Mouse (Mus musculus) neural tube, embryonic 15.5 days (tissue): ENCODE results near the gene Helz. TPM values are rescaled to one million over a fixed set of nuclear protein-coding genes. Genes with fewer than 3 reads are reported as not detected.

Experiments used
- ATAC-seq: fragments of 200-750 bp; cut with Nextera tagmentation; 2 replicates; pipeline ENCODE4 v1.8.0; 2017; ENCODE audit warnings: mild to moderate bottlenecking, moderate TSS enrichment, moderate library complexity; ENCODE audit not compliant: low FRiP score
- H3K27ac ChIP-seq: fragments of 300-500 bp; sonication (generic); replicated peaks from 2 replicates; pipeline ENCODE4 v1.5.1; 2015; ENCODE audit warnings: mild to moderate bottlenecking, inconsistent platforms
- H3K27me3 ChIP-seq: fragments of 300-500 bp; sonication (generic); replicated peaks from 2 replicates; pipeline ENCODE4 v1.6.1; 2015; ENCODE audit warnings: inconsistent platforms
- H3K36me3 ChIP-seq: fragments of 300-500 bp; sonication (generic); 2 replicates; pipeline ENCODE4 v1.6.1; 2015; ENCODE audit warnings: inconsistent platforms
- H3K4me1 ChIP-seq: fragments of 300-500 bp; sonication (generic); 2 replicates; pipeline ENCODE4 v1.6.1; 2015; ENCODE audit warnings: inconsistent platforms
- H3K4me2 ChIP-seq: fragments of 300-500 bp; sonication (generic); 2 replicates; pipeline ENCODE4 v1.6.1; 2015; ENCODE audit warnings: inconsistent platforms, mild to moderate bottlenecking, moderate library complexity
- H3K4me3 ChIP-seq: fragments of 300-500 bp; sonication (generic); replicated peaks from 2 replicates; pipeline ENCODE4 v1.5.1; 2015; ENCODE audit warnings: mild to moderate bottlenecking, inconsistent platforms
- H3K9ac ChIP-seq: fragments of 300-500 bp; sonication (generic); replicated peaks from 2 replicates; pipeline ENCODE4 v1.6.1; 2015; ENCODE audit warnings: mild to moderate bottlenecking, inconsistent platforms
- H3K9me3 ChIP-seq: fragments of 300-500 bp; sonication (generic); replicated peaks from 2 replicates; pipeline ENCODE4 v1.6.1; 2016; ENCODE audit warnings: inconsistent platforms
- WGBS: fragments of 180-500 bp; shearing (Covaris S2); methylation state at CpG from one replicate; pipeline ENCODE4 v1.1.7; 2015; ENCODE audit warnings: mixed read lengths; 5-methylcytosine and 5-hydroxymethylcytosine counted together
- polyA plus RNA-seq: library from polyadenylated mRNA; unstranded; fragments of >200 nt; fragmentation: Nextera tagmentation; extraction: Ambion mirVana; gene quantifications from 2 replicates; pipeline ENCODE4 v1.2.1, GENCODE M21; 2015

Helz gene
- polyA plus RNA-seq, 1 experiment from 2014 or later: 13.5 TPM

DNA sequence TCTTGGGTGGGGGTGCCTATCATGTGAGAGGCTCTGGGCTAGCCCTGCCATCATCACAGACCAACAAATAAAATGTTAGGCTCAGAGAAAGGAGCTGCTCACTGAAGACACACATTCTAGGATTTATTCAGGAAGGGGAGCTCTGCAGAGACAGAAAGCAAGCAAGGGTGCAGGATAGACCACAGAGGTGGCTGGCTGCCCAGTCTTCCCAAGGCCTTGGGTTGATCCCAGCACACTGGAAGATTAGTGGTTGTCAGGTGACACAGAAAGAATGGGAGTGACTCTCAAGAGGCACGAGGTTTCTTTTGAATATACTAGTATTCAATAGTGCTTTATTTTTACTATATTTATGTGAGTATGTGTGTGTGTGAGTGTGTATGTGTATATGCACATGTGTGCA, 26.6 kb upstream of the Helz start:
- Histone ChIP-seq H3K4me1 (no peaks in the 10 kb centered on the region), H3K4me3 (no peak overlapping the region), H3K27ac (no peak overlapping the region), H3K27me3 (no peaks in the 10 kb centered on the region), H3K36me3 (no peaks in the 10 kb centered on the region), H3K9me3 (no peaks in the 10 kb centered on the region), H3K9ac (no peak overlapping the region), H3K4me2 (no peak overlapping the region)
- 73% methylated on average over 1 of the region's 1 CpGs for WGBS
- ATAC-seq: no peak

DNA sequence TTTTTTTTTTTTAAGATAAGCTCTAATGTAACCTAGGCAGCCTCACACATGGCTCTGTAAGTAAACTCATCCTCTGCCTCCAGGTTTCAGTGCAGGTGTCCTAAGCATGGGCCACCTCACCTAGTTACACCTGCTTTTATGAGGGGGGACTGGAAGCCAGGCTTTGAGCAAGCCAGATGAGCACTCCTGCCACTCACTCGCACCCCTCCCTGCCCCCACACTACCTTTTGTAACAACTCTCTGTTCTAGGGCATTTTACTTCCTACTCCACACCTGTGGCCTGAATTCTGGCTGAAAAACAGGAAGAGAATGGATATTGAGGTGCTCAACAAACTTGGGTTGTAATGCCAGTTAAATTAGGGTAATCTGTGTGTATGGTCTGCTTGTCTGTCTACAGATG, 22.8 kb upstream of the Helz start:
- H3K27me3 ChIP-seq: no peaks in the 10 kb centered on the region
- H3K4me3 ChIP-seq: no peak overlapping the region
- no peak for ATAC-seq
- 80% methylated on average over 1 of the region's 1 CpGs for WGBS
- no peak overlapping the region for H3K9ac ChIP-seq
- H3K4me2 ChIP-seq: no peak overlapping the region
- H3K27ac ChIP-seq: no peak overlapping the region
- no peaks in the 10 kb centered on the region for H3K9me3 ChIP-seq
- no peaks in the 10 kb centered on the region for H3K36me3 ChIP-seq
- no peaks in the 10 kb centered on the region; the same call in 1 of the 2 replicates for H3K4me1 ChIP-seq

- H3K9ac ChIP-seq: no peak overlapping the region
- ATAC-seq: no peak
These were observed 20.1 kb upstream of the Helz start for GRCm38 (mm10) chr11:107527632-107528031.

GRCm38 (mm10) chr11:107529320-107529719, 18.4 kb upstream of the Helz start:
- no peaks in the 10 kb centered on the region for H3K9me3 ChIP-seq
- no peaks in the 10 kb centered on the region for H3K36me3 ChIP-seq
- no peak overlapping the region for H3K9ac ChIP-seq
- ATAC-seq: no peak
- H3K4me3 ChIP-seq: no peak overlapping the region
- H3K27ac ChIP-seq: no peak overlapping the region
- no peaks in the 10 kb centered on the region for H3K27me3 ChIP-seq
- H3K4me1 ChIP-seq: no peaks in the 10 kb centered on the region; the same call in 1 of the 2 replicates
- 45% methylated on average over 8 of the region's 8 CpGs for WGBS
- H3K4me2 ChIP-seq: no peak overlapping the region

More at GRCm38 (mm10) chr11:107527632-107528031, 20.1 kb upstream of the Helz start:
- Histone ChIP-seq H3K27me3 (no peaks in the 10 kb centered on the region), H3K36me3 (no peaks in the 10 kb centered on the region), H3K4me1 (no peaks in the 10 kb centered on the region; the same call in 1 of the 2 replicates), H3K9me3 (no peaks in the 10 kb centered on the region), H3K27ac (no peak overlapping the region), H3K4me3 (no peak overlapping the region), H3K4me2 (no peak overlapping the region)
- 24% methylated on average over 3 of the region's 3 CpGs for WGBS

GRCm38 (mm10) chr11:107531445-107531844, 16.3 kb upstream of the Helz start:
- Histone ChIP-seq H3K27me3 (no peaks in the 10 kb centered on the region), H3K9me3 (no peaks in the 10 kb centered on the region)

GRCm38 (mm10) chr11:107532271-107532670, 15.5 kb upstream of the Helz start:
- ATAC-seq: no peak
- Histone ChIP-seq H3K9me3 (no peaks in the 10 kb centered on the region), H3K9ac (no peak overlapping the region), H3K36me3 (no peaks in the 10 kb centered on the region), H3K27me3 (no peaks in the 10 kb centered on the region), H3K27ac (no peak overlapping the region), H3K4me3 (no peak overlapping the region), H3K4me1 (no peaks in the 10 kb centered on the region; the same call in 1 of the 2 replicates), H3K4me2 (no peak overlapping the region)
- WGBS: 33% methylated on average over 5 of the region's 5 CpGs

More at GRCm38 (mm10) chr11:107531445-107531844, 16.3 kb upstream of the Helz start:
- no peak for ATAC-seq
- Histone ChIP-seq H3K4me1 (no peaks in the 10 kb centered on the region; the same call in 1 of the 2 replicates), H3K4me3 (no peak overlapping the region), H3K27ac (no peak overlapping the region), H3K36me3 (no peaks in the 10 kb centered on the region), H3K4me2 (no peak overlapping the region), H3K9ac (no peak overlapping the region)
- WGBS: 77% methylated on average over 4 of the region's 4 CpGs

GRCm38 (mm10) chr11:107538994-107539393, 8.7 kb upstream of the Helz start:
- Histone ChIP-seq H3K4me2 (no peak overlapping the region), H3K27me3 (no peaks in the 10 kb centered on the region), H3K9ac (no peak overlapping the region), H3K27ac (no peak overlapping the region), H3K9me3 (no peaks in the 10 kb centered on the region), H3K36me3 (no peaks in the 10 kb centered on the region), H3K4me3 (no peak overlapping the region), H3K4me1 (no peaks in the 10 kb centered on the region)
- ATAC-seq: no peak
- WGBS: 92% methylated on average over 4 of the region's 4 CpGs

DNA sequence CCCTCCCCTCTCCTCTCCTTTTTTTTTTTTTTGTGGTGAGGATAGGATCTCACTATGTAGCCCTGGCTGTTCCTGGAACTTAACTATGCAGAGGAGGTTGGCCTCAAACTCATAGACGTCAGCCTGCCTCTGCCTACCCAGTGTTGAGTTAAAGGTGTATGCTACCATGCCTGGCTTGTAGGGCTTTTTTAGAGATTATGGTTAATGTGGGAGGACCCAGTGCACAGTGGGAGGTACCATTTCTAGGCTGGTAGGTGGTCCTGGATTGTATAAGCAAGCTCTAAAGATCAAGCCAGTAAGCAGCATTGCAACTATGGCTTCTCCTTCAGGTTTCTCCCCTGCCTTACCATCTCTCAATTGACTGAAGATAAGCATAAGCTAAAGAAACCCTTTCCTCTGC, 7.4 kb upstream of the Helz start:
- ATAC-seq: no peak
- 58% methylated on average over 1 of the region's 1 CpGs for WGBS
- H3K36me3 ChIP-seq: no peaks in the 10 kb centered on the region

GRCm38 (mm10) chr11:107545747-107546476, 1.8 kb upstream of the Helz start:
- H3K9ac ChIP-seq: peak overlapping the region; percentile 88; the same call in 1 of the 2 replicates
- no peak overlapping the region for H3K27ac ChIP-seq
- no peaks in the 10 kb centered on the region for H3K9me3 ChIP-seq
- peaks cover 24% of the 10 kb centered on the region for H3K4me1 ChIP-seq
- 30% methylated on average over 13 of the region's 13 CpGs for WGBS
- ATAC-seq: no peak
- H3K36me3 ChIP-seq: 0 out of 2 replicates have a peak, but pooled peaks cover 14% of the 10 kb centered on the region
- H3K27me3 ChIP-seq: 0 out of 2 replicates have a peak, but pooled peaks cover 4% of the 10 kb centered on the region
- peak overlapping the region; percentile 100 for H3K4me2 ChIP-seq
- H3K4me3 ChIP-seq: peak overlapping the region; percentile 91

More for the DNA sequence above, 7.4 kb upstream of the Helz start:
- no peak overlapping the region for H3K9ac ChIP-seq
- no peaks in the 10 kb centered on the region for H3K4me1 ChIP-seq
- no peaks in the 10 kb centered on the region for H3K27me3 ChIP-seq
- no peak overlapping the region for H3K27ac ChIP-seq
- no peak overlapping the region for H3K4me2 ChIP-seq
- H3K4me3 ChIP-seq: no peak overlapping the region
- no peaks in the 10 kb centered on the region for H3K9me3 ChIP-seq

GRCm38 (mm10) chr11:107546667-107547301, 946 bp upstream of the Helz start:
- peak; percentile 59 for ATAC-seq
- under 1% methylated on average over 36 of the region's 37 CpGs for WGBS
- Histone ChIP-seq H3K4me1 (peaks cover 26% of the 10 kb centered on the region), H3K36me3 (0 out of 2 replicates have a peak, but pooled peaks cover 18% of the 10 kb centered on the region), H3K4me2 (peak overlapping the region; percentile 100), H3K27me3 (0 out of 2 replicates have a peak, but pooled peaks cover 4% of the 10 kb centered on the region), H3K9ac (peak overlapping the region; percentile 88), H3K27ac (peak overlapping the region; percentile 83), H3K4me3 (peak overlapping the region; percentile 91), H3K9me3 (no peaks in the 10 kb centered on the region)

- H3K36me3 ChIP-seq: peaks cover 25% of the 10 kb centered on the region; the same call in 1 of the 2 replicates
- peak overlapping the region; percentile 91 for H3K4me3 ChIP-seq
- peak overlapping the region; percentile 83 for H3K27ac ChIP-seq
- H3K4me2 ChIP-seq: peak overlapping the region; percentile 100
- 10% methylated on average over 30 of the region's 39 CpGs for WGBS
- H3K9me3 ChIP-seq: no peaks in the 10 kb centered on the region
- ATAC-seq: peak; percentile 53
- peak overlapping the region; percentile 88 for H3K9ac ChIP-seq
- H3K4me1 ChIP-seq: peaks cover 26% of the 10 kb centered on the region
- H3K27me3 ChIP-seq: 0 out of 2 replicates have a peak, but pooled peaks cover 4% of the 10 kb centered on the region
These were observed 660 bp downstream of the Helz start for GRCm38 (mm10) chr11:107548204-107548975.
